Comparison of ENCODE assay signal across 16 mouse cellular contexts in genomic region chr15:93538551-93539205, GRCm38 (mm10). TPM values are rescaled to one million over a fixed set of nuclear protein-coding genes. Genes with fewer than 3 reads are reported as not detected.
DNase-seq lines count a peak whose midpoint lies in the region; ATAC-seq and TF ChIP-seq lines count a peak whose summit lies in the region.
"Had no signal": no experiment of that assay in that cellular context is flagged by ENCODE, and none has a peak within 500 bp of the region (broad histone marks: within the 10 kb centered on the region; RNA-seq: fewer than 3 reads in every experiment).

No protein-coding gene starts in this region.

- intact Hi-C loops in heart, postnatal 25 days (cut with DNase I), result no loop called here
- intact Hi-C loops in left cerebral cortex, adult 2 months (cut with DNase I), result no loop called here

- no peak for ATAC-seq in CD4-positive, CD25-positive, alpha-beta regulatory T cell, adult 4 months
- ATAC-seq: forebrain, embryonic 16.5 days; inflammation-experienced regulatory T-cells, adult 6 months had no signal

- H3K4me3 ChIP-seq in left cerebral cortex, adult 2 months, result no peak overlapping the region

- no peak for TF ChIP-seq CTCF in left cerebral cortex, adult 2 months (IDR thresholded peaks at IDR 0.05)

- peak; percentile 90 for DNase-seq in heart, adult 11 months
- DNase-seq in heart, postnatal 25 days (ENCODE audit: low spot score), result no peak
- DNase-seq in left cerebral cortex, adult 2 months (ENCODE audit: extremely low spot score in 1 of 2, low spot score in 2 of 2), result peak in 1 of 2 experiments; percentile 33
- DNase-seq in left cerebral cortex, adult 8-10 months (ENCODE audit: low spot score in 2 of 2), result no peak
- peak; percentile 70 for DNase-seq in brain, adult 2 months (ENCODE audit: low read depth, low spot score)
- DNase-seq in T-cell, adult 2 months (ENCODE audit: low spot score), result no peak
- DNase-seq: cerebellum, adult 9-10 months; gastrocnemius, postnatal 10 days; liver; lung, adult 18-20 months; lung, postnatal 4 days; midbrain, embryonic 14.5 days; thymus, postnatal 4 days had no signal

- peak overlapping the region; percentile 65 for H3K27ac ChIP-seq in left cerebral cortex, adult 2 months

RNA-seq across cellular contexts. Expression of gene Prickle1, which starts 57.0 kb away (rescaled TPM):
- total RNA-seq in heart, postnatal 25 days (2021), result 10 to 100 TPM; 16.8 to 18.9 TPM
- total RNA-seq in left cerebral cortex, adult 2 months (2021), result 10 to 100 TPM; 92.4 to 93.4 TPM
- 10 to 100 TPM; 70.5 to 85.4 (median 81.7) TPM for total RNA-seq in left cerebral cortex, adult 8-10 months (2022)
- 1 to 10 TPM; 1.5 TPM for polyA plus RNA-seq in CD4-positive, CD25-positive, alpha-beta regulatory T cell, adult 4 months (2017; shearing (Covaris generic))

Comparison
In these comparisons a context has a peak if more than half of its experiments do, and no peak if none do; other contexts are left out.
1. DNase-seq: peak in heart, adult 11 months (single experiment) and brain, adult 2 months (single experiment); none in heart, postnatal 25 days (single experiment), left cerebral cortex, adult 8-10 months (0 of 2) and T-cell, adult 2 months (single experiment).